Mouse (Mus musculus): Measurements from ENCODE around the gene Agt. TPM values are rescaled to one million over a fixed set of nuclear protein-coding genes. Genes with fewer than 3 reads are reported as not detected.

Agt gene
- polyA plus RNA-seq, 1 experiment from 2014 or later: 121 TPM

GRCm38 (mm10) chr8:124507572-124508320, 61.8 kb downstream of the Agt start:
- H3K27me3 ChIP-seq: peaks cover 12% of the 10 kb centered on the region
- in situ Hi-C loops (cut with MboI; ENCODE audit: low pct_unique_long_range_greater_than_20kb): no loop called here
- ChIA-PET CTCF (interaction anchor here (1.2 kb wide), 1 partner anchor 14 kb away, joined by 4 read pairs; no protein-coding TSS in a partner anchor), POLR2A (no interaction called here)
- DNase-seq (ENCODE audit: low read depth, low spot score) (no peak), ATAC-seq (no peak)
- no peak for TF ChIP-seq CTCF (IDR thresholded peaks at IDR 0.05)

Other genes with a start within 250 kb of the Agt start
- gene Pgbd5, start 130.0 kb downstream of the Agt start, polyA plus RNA-seq (2021): 8.0 TPM
- 41.6 TPM for gene Cog2, start 48.9 kb downstream of the Agt start, polyA plus RNA-seq (2021)
- gene Capn9, start 6.4 kb upstream of the Agt start, polyA plus RNA-seq (2021): not detected
- gene 2310022B05Rik, start 93.7 kb upstream of the Agt start, polyA plus RNA-seq (2021): 84.9 TPM
- 77.7 TPM for gene Ttc13, start 152.3 kb upstream of the Agt start, polyA plus RNA-seq (2021)
- gene Arv1, start 152.4 kb upstream of the Agt start, polyA plus RNA-seq (2021): 18.5 TPM
- 1.2 TPM for gene Fam89a, start 182.1 kb upstream of the Agt start, polyA plus RNA-seq (2021)
- 0.33 TPM for gene Trim67, start 223.4 kb upstream of the Agt start, polyA plus RNA-seq (2021)